Mouse (Mus musculus) spleen, postnatal 10 days (tissue): ENCODE measurements around the gene Tbc1d24.

Experiments
- DNase-seq, 2 experiments: peaks; one replicate each; pipeline ENCODE4 v3.0.0; 2021 to 2022; ENCODE audit warnings: low spot score in 2 of 2

Tbc1d24 gene

GRCm38 (mm10) chr17:24174259-24174658 lies 31.1 kb downstream of the Tbc1d24 start:
- DNase-seq = no peak

GRCm38 (mm10) chr17:24173423-24173822 lies 31.9 kb downstream of the Tbc1d24 start:
- DNase-seq = peak; percentile 61 to 83

- DNase-seq = no peak
These were observed 33.6 kb downstream of the Tbc1d24 start for GRCm38 (mm10) chr17:24171738-24172137.

- DNase-seq = no peak
These were observed 34.6 kb downstream of the Tbc1d24 start for GRCm38 (mm10) chr17:24170729-24171128.

GRCm38 (mm10) chr17:24170125-24170524 lies 35.2 kb downstream of the Tbc1d24 start:
- no peak for DNase-seq

GRCm38 (mm10) chr17:24169317-24170065 lies 35.9 kb downstream of the Tbc1d24 start, which contains the start of gene Atp6v0c:
Atp6v0c (minus strand) TSS chr17:24169702.
- DNase-seq = peak; percentile 94 to 97

GRCm38 (mm10) chr17:24168590-24169277 lies 36.6 kb downstream of the Tbc1d24 start:
- peak; percentile 77 to 78 for DNase-seq

GRCm38 (mm10) chr17:24167891-24168505 lies 37.4 kb downstream of the Tbc1d24 start:
- DNase-seq = no peak

GRCm38 (mm10) chr17:24167120-24167519 lies 38.2 kb downstream of the Tbc1d24 start:
- no peak for DNase-seq

GRCm38 (mm10) chr17:24164566-24165259 lies 40.6 kb downstream of the Tbc1d24 start:
- DNase-seq = no peak

- peak; percentile 87 to 97 for DNase-seq
These were observed 42.0 kb downstream of the Tbc1d24 start, which contains the start of gene Amdhd2 for GRCm38 (mm10) chr17:24163176-24163962. Amdhd2 (minus strand) TSS chr17:24163766.

- peak; percentile 37 to 54 for DNase-seq
These were observed 42.7 kb downstream of the Tbc1d24 start for GRCm38 (mm10) chr17:24162584-24163175.

- DNase-seq = no peak
These were observed 43.9 kb downstream of the Tbc1d24 start for GRCm38 (mm10) chr17:24161466-24161865.

- no peak for DNase-seq
These were observed 47.8 kb downstream of the Tbc1d24 start for GRCm38 (mm10) chr17:24157526-24157925.

- DNase-seq = no peak
These were observed 48.2 kb downstream of the Tbc1d24 start for GRCm38 (mm10) chr17:24157121-24157520.

- no peak for DNase-seq
These were observed 49.0 kb downstream of the Tbc1d24 start for GRCm38 (mm10) chr17:24156394-24156793.

- no peak for DNase-seq
These were observed 49.6 kb downstream of the Tbc1d24 start for GRCm38 (mm10) chr17:24155742-24156141.

GRCm38 (mm10) chr17:24154463-24154862 lies 50.9 kb downstream of the Tbc1d24 start:
- DNase-seq = no peak

- DNase-seq = peak; percentile 87 to 93
These were observed 53.3 kb downstream of the Tbc1d24 start for GRCm38 (mm10) chr17:24151890-24152563.

GRCm38 (mm10) chr17:24151382-24151781 lies 54.0 kb downstream of the Tbc1d24 start:
- DNase-seq = no peak
